Mouse (Mus musculus) kidney, adult 2 months (tissue): ENCODE data around the gene Cacna1d. TPM values are rescaled to one million over a fixed set of nuclear protein-coding genes. Genes with fewer than 3 reads are reported as not detected.

Experiments
- DNase-seq: peaks from one replicate; pipeline ENCODE4 v3.0.0; 2021
- H3K27ac ChIP-seq: fragments of 200-500 bp; 2 replicates; pipeline ENCODE4 v1.5.1; 2012; ENCODE audit warnings: low read depth, low read length, control low read depth, inconsistent platforms; ENCODE audit not compliant: insufficient read depth
- H3K27me3 ChIP-seq: fragments of 200-500 bp; replicated peaks from 2 replicates; pipeline ENCODE4 v1.6.1; 2012; ENCODE audit warnings: mild to moderate bottlenecking, moderate library complexity, low read length, inconsistent platforms; ENCODE audit not compliant: control insufficient read depth, insufficient read depth
- H3K36me3 ChIP-seq: fragments of 200-500 bp; 2 replicates; pipeline ENCODE4 v1.6.1; 2012; ENCODE audit warnings: mild to moderate bottlenecking, moderate library complexity, low read length, inconsistent platforms; ENCODE audit not compliant: control insufficient read depth, insufficient read depth
- H3K4me1 ChIP-seq: fragments of 200-500 bp; 2 replicates; pipeline ENCODE4 v1.6.1; 2011; ENCODE audit warnings: low read length; ENCODE audit not compliant: control insufficient read depth, insufficient read depth
- H3K4me3 ChIP-seq: fragments of 200-500 bp; 2 replicates; pipeline ENCODE4 v1.5.1; 2011; ENCODE audit warnings: mild to moderate bottlenecking, low read depth, low read length, control low read depth; ENCODE audit not compliant: insufficient read depth
- CTCF ChIP-seq: fragments of 200-500 bp; conservative IDR thresholded peaks from 2 replicates; pipeline ENCODE4 v1.5.1; 2011; ENCODE audit warnings: low read depth, mild to moderate bottlenecking, control low read depth, low read length, moderate library complexity, mixed read lengths; ENCODE audit not compliant: insufficient read depth, insufficient read length
- POLR2A ChIP-seq: fragments of 200-500 bp; IDR thresholded peaks from one replicate; pipeline ENCODE4 v1.6.1; 2011; ENCODE audit warnings: low read depth, low read length, control low read depth
- WGBS: fragments of 180-500 bp; shearing (Covaris S2); methylation state at CpG from one replicate; pipeline ENCODE4 v1.1.7; 2018; 5-methylcytosine and 5-hydroxymethylcytosine counted together
- polyA plus RNA-seq: library from polyadenylated mRNA; depleted of rRNA; stranded (reverse); fragments of >200 nt; gene quantifications from 2 replicates; pipeline ENCODE4 v1.2.3, GENCODE M21; 2012

Cacna1d gene
- polyA plus RNA-seq, 1 experiment: 4.0 TPM

DNA sequence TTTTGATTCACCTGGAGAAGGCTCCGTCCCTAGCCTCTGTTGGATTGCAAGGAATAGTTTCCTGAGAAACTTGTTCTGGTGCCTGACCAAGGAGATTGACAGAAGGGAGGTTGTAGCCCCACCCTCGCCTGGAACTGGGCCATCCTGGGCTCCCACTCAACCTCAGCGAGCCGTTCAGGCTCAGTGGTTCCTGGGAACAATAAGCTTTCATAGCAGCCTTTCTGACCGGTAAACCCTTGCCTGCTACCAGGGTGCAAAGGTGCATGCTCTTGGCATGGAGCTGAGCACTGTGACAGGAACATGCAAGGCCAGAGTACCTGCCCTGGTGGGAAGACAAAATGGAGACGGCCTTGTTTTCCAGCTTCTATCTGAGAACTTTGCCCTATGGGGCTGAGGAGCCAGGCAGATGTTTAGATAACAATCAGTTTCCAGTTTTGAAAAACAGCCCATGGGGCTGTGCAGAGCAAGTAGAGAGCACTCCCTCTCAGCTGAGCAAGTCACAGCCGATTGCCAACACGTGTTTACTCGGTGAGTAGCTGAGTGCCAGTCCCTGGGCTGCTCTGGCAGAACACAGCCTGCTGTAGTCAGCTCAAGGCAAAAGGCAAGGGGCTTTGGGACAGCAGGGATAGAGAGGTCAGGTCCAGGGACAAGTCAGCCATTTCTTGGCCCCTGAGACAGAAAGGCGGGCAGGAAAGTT lies 481.2 kb downstream of the Cacna1d start:
- DNase-seq: peak; percentile 98
- peak overlapping the region; percentile 98 for H3K27ac ChIP-seq
- peak overlapping the region; percentile 77 for H3K4me3 ChIP-seq

DNA sequence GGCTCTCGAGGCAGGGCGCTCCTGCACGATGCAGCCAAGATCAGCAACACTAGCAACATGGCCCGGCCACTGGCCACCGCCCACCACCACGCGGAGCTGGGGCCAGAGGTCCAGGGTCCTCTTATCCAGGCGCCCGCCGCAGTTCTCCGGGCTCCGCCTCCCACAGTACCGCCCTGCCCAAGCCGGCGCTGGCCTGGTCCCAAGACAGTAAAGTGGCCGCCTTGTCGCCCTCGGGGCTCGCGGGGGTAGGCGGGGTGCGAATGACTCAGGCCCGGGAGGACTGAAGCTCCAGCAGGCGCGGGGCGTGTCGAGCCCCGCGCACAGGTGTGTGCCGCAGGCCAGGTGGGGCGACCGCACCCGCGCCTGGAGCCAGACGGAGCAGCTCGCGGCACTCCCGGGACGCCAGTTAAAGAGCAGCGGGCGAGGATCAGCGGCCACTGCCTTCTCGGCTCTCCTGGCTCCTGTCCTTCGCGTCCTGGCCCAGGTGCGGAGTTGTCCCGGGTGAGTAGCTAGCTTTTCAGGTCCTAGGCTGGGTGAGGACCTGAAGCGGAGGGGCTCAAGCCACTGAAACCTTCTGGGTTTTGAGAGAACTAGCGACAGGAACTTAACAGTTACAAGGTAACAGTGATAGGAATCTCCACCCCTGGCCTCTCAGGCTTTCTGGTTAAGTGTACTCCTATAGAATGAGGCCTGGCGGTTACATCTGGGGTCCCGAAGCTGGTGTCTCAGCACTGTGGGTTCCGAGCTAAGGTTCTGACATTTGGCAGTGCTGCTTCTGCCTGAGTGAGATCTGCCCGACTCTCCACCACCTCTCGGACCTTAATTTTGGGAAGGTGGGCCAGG lies 482.3 kb downstream of the Cacna1d start, which contains the start of the genes Il17rb and Chdh:
Il17rb (minus strand) TSS at position 164 of the 843 bp plus-strand sequence.
Chdh (plus strand) TSS at position 291 of the 843 bp plus-strand sequence.
- Histone ChIP-seq H3K27ac (peak within 1 kb of the TSS; percentile 98), H3K4me1 (peaks cover 25% of the 10 kb centered on the region), H3K27me3 (no peaks in the 10 kb centered on the region), H3K4me3 (peak within 1 kb of the TSS; percentile 77), H3K36me3 (no peaks in the 10 kb centered on the region; the same call in 1 of the 2 replicates)
- DNase-seq: peak; percentile 93
- 6% methylated on average over 54 of the region's 54 CpGs for WGBS
- TF ChIP-seq POLR2A (no peak), CTCF (no peak)

More for the DNA sequence above, 481.2 kb downstream of the Cacna1d start:
- H3K27me3 ChIP-seq: no peaks in the 10 kb centered on the region
- 25% methylated on average over 10 of the region's 10 CpGs for WGBS
- TF ChIP-seq CTCF (no peak), POLR2A (no peak)
- peaks cover 33% of the 10 kb centered on the region for H3K4me1 ChIP-seq
- H3K36me3 ChIP-seq: no peaks in the 10 kb centered on the region; the same call in 1 of the 2 replicates

DNA sequence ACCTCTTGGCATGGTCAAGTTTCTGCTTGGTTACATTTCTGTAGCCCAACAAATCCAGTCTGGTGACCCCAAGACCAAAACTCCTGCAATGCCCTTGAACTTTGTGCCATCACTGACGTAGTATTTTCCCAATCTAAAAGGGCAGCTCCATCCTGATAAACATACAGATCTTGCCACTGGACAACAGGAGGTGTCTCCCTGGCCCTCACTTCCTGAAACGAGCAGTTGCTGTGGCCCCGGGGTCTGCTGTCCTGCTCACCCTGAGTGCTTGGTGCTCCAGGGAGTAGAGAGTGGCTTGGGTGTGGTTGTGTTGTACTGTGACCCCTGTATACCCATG lies 491.8 kb downstream of the Cacna1d start:
- Histone ChIP-seq H3K4me1 (peaks cover 21% of the 10 kb centered on the region), H3K27me3 (no peaks in the 10 kb centered on the region), H3K36me3 (no peaks in the 10 kb centered on the region; the same call in 1 of the 2 replicates), H3K4me3 (no peak overlapping the region), H3K27ac (no peak overlapping the region)
- DNase-seq: no peak
- TF ChIP-seq POLR2A (no peak), CTCF (no peak)
- WGBS: 80% methylated on average over 3 of the region's 3 CpGs

DNA sequence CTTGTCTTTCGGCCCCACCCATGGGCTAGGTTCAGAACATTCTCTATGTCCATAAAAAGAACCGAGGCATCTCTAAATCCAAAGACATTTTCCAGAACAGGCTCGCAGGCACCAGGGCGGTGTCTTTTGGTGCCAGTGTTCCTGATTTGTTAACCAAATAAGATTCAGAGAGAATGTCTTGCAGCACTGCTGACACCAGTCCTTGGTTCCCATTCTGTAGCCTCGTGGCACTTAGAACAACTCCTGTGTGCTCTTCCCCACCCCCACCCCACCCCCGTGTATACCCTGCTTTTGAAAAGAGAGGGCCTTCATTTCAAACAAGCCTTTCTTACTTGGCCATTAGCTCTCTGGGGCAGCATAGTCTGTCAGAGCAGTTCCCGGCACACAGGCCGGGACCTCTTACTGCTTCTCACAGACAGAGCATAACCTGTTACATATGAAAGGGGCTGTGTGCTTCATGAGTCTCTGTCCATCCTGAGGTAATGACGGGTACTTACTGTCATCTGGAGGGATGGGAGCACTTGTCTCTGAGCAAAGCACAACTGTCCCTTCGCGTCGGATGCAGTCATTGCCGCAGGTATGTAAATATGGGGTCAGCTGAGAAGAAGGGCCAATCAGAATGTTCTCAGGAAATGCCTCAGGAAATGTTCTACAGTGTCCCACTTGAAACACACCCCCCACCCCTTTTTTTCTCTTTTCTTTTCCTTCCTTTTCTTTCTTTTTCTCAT lies 492.3 kb downstream of the Cacna1d start:
- Histone ChIP-seq H3K4me3 (no peak overlapping the region), H3K36me3 (no peaks in the 10 kb centered on the region; the same call in 1 of the 2 replicates), H3K4me1 (peaks cover 21% of the 10 kb centered on the region), H3K27ac (no peak overlapping the region), H3K27me3 (no peaks in the 10 kb centered on the region)
- WGBS: 81% methylated on average over 13 of the region's 13 CpGs
- DNase-seq: no peak
- no peak for TF ChIP-seq POLR2A
- TF ChIP-seq CTCF: no peak

DNA sequence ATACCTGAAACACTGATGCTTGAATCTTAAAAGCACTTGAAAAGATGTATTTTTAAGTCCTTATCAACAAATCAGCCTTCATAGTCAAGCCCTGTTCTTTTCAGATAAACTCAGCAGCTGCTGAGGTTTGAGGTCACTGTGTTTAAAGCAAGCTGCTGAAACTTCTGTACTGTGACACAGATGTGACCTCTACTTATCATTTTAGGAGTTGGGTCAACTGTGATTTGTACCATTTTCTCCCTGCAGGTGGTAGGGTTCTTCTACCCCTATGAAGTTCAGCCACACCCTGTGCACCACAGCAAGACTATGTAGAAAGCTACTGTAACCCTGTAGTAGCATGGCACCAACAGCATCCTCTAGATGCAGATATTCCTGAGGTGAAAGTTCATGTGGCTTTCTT lies 493.9 kb downstream of the Cacna1d start:
- no peak for TF ChIP-seq POLR2A
- TF ChIP-seq CTCF: no peak
- Histone ChIP-seq H3K36me3 (no peaks in the 10 kb centered on the region; the same call in 1 of the 2 replicates), H3K27me3 (no peaks in the 10 kb centered on the region), H3K27ac (no peak overlapping the region), H3K4me1 (peaks cover 21% of the 10 kb centered on the region), H3K4me3 (no peak overlapping the region)
- no peak for DNase-seq

DNA sequence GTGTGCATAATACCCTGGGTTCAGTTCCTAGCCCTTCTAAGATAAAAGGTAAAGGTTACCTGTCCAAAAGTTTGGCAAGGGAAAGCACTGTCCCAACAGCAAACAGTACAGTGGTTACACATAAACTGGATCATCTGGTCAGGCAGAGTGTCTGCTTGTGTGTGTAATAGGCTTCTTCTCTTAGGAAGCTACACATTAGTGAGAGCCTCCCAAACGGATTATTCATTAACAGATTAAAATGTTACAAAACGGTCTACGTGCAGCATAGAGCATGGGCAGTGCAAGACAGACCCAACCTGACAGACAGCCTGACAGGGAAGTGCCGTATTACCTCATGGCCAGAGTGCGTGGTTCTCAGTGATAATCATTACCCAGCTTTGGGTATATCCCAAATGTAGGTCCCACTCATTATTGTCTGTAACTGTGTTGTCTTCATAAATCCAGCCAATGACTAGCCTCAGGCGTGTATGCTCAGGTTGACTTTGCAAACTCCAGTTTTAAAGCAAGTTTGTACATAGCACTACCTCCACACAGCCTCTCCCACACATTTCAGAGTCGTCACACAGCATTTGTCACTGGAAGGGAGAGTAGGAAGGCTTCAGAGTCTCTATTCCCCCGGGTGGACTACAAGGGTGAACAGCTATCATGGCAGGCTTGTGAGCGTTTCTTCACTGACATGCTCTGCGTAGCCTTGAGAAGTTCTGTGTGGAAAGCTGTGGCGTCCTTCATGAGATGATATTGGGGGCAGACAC lies 495.1 kb downstream of the Cacna1d start:
- TF ChIP-seq CTCF: no peak
- TF ChIP-seq POLR2A: no peak
- H3K4me3 ChIP-seq: no peak overlapping the region
- no peaks in the 10 kb centered on the region for H3K27me3 ChIP-seq
- peaks cover 21% of the 10 kb centered on the region for H3K4me1 ChIP-seq
- DNase-seq: peak; percentile 92
- H3K27ac ChIP-seq: peak overlapping the region; percentile 85
- H3K36me3 ChIP-seq: no peaks in the 10 kb centered on the region; the same call in 1 of the 2 replicates
- WGBS: 55% methylated on average over 11 of the region's 11 CpGs
